Mouse (Mus musculus): ENCODE measurements around the gene Cdc26.

GRCm38 (mm10) chr4:62440544-62440943, 32.1 kb upstream of the Cdc26 start:
- TF ChIP-seq CTCF (conservative IDR thresholded peaks at IDR 0.05; ENCODE audit: insufficient read depth, insufficient read length, low read depth, low read length) (no peak), POLR2A (IDR thresholded peaks at IDR 0.05; ENCODE audit: low read depth, low read length) (no peak)

Measured in kidney, adult 2 months (tissue).